Mouse (Mus musculus): ENCODE results near the gene Utrn.

Gene Utrn

GRCm38 (mm10) chr10:12731459-12731858 is 137.7 kb downstream of the Utrn start:
- in situ Hi-C loops (cut with MboI), result no loop called here

GRCm38 (mm10) chr10:12729635-12730034 is 139.5 kb downstream of the Utrn start:
- in situ Hi-C loops (cut with MboI), result no loop called here

GRCm38 (mm10) chr10:12729033-12729432 is 140.1 kb downstream of the Utrn start:
- in situ Hi-C loops (cut with MboI), result no loop called here

- in situ Hi-C loops (cut with MboI), result no loop called here
These were observed 141.3 kb downstream of the Utrn start for GRCm38 (mm10) chr10:12727881-12728280.

GRCm38 (mm10) chr10:12726041-12726608 is 143.0 kb downstream of the Utrn start:
- in situ Hi-C loops (cut with MboI), result no loop called here

- in situ Hi-C loops (cut with MboI), result no loop called here
These were observed 144.7 kb downstream of the Utrn start for GRCm38 (mm10) chr10:12724247-12725001.

GRCm38 (mm10) chr10:12723269-12723668 is 145.9 kb downstream of the Utrn start:
- in situ Hi-C loops (cut with MboI), result no loop called here

GRCm38 (mm10) chr10:12722111-12722510 is 147.1 kb downstream of the Utrn start:
- in situ Hi-C loops (cut with MboI), result no loop called here

GRCm38 (mm10) chr10:12718386-12718785 is 150.8 kb downstream of the Utrn start:
- in situ Hi-C loops (cut with MboI), result no loop called here

- in situ Hi-C loops (cut with MboI), result no loop called here
These were observed 151.8 kb downstream of the Utrn start for GRCm38 (mm10) chr10:12717381-12717780.

GRCm38 (mm10) chr10:12716657-12717327 is 152.4 kb downstream of the Utrn start:
- in situ Hi-C loops (cut with MboI), result no loop called here

GRCm38 (mm10) chr10:12713236-12713855 is 155.8 kb downstream of the Utrn start:
- in situ Hi-C loops (cut with MboI), result no loop called here

- in situ Hi-C loops (cut with MboI), result no loop called here
These were observed 157.8 kb downstream of the Utrn start for GRCm38 (mm10) chr10:12711332-12711831.

- in situ Hi-C loops (cut with MboI), result no loop called here
These were observed 162.6 kb downstream of the Utrn start for GRCm38 (mm10) chr10:12706516-12706915.

GRCm38 (mm10) chr10:12705990-12706389 is 163.2 kb downstream of the Utrn start:
- in situ Hi-C loops (cut with MboI), result no loop called here

GRCm38 (mm10) chr10:12704290-12704689 is 164.9 kb downstream of the Utrn start:
- in situ Hi-C loops (cut with MboI), result no loop called here

GRCm38 (mm10) chr10:12703526-12703925 is 165.6 kb downstream of the Utrn start:
- in situ Hi-C loops (cut with MboI), result no loop called here

GRCm38 (mm10) chr10:12702140-12702539 is 167.0 kb downstream of the Utrn start:
- in situ Hi-C loops (cut with MboI), result no loop called here

GRCm38 (mm10) chr10:12701694-12702093 is 167.5 kb downstream of the Utrn start:
- in situ Hi-C loops (cut with MboI), result no loop called here

GRCm38 (mm10) chr10:12700576-12700975 is 168.6 kb downstream of the Utrn start:
- in situ Hi-C loops (cut with MboI), result no loop called here

GRCm38 (mm10) chr10:12697902-12698301 is 171.3 kb downstream of the Utrn start:
- in situ Hi-C loops (cut with MboI), result no loop called here

GRCm38 (mm10) chr10:12696704-12697103 is 172.5 kb downstream of the Utrn start:
- in situ Hi-C loops (cut with MboI), result no loop called here
